Mouse (Mus musculus): ENCODE results near the gene Taar9. TPM values are rescaled to one million over a fixed set of nuclear protein-coding genes. Genes with fewer than 3 reads are reported as not detected.

The Taar9 gene
- polyA plus RNA-seq (2012; rRNA removed), result not detected in 2 replicates

DNA sequence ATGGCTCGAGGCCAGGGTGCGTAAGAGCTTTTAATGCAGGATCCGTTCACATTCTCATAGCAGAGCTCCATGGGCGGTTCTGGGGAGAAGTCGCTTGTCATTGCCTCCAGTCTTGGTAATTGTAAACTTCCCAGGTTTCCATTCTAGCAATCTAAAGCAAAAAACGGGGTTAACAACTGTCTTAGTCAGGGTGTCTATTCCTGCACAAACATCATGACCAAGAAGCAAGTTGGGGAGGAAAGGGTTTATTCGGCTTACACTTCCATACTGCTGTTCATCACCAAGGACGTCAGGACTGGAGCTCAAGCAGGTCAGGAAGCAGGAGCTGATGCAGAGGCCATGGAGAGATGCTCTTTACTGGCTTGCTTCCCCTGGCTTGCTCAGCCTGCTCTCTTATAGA, at the start of gene Taar9:
TSS of gene Taar9 (minus strand) at position 101 of the 400 bp plus-strand sequence.

GRCm38 (mm10) chr10:24149135-24149781, 39.9 kb upstream of the Taar9 start, which contains the start of gene Stx7:
TSS of gene Stx7 (plus strand) at chr10:24149302.

GRCm38 (mm10) chr10:24101812-24102211, 7.5 kb downstream of the Taar9 start, which contains the start of gene Taar8c:
TSS of gene Taar8c (minus strand) at chr10:24101912.

GRCm38 (mm10) chr10:24092194-24092593, 17.1 kb downstream of the Taar9 start, which contains the start of gene Taar8b:
TSS of gene Taar8b (minus strand) at chr10:24092294.

GRCm38 (mm10) chr10:24076200-24076599, 33.1 kb downstream of the Taar9 start, which contains the start of gene Taar8a:
TSS of gene Taar8a (plus strand) at chr10:24076500.

Other genes starting within 250 kb of the Taar9 start
- 25.8 and 28.8 TPM in 2 replicates for gene Vnn1, start 214.8 kb downstream of the Taar9 start, polyA plus RNA-seq (2012; rRNA removed)
- gene Taar1, start 189.2 kb downstream of the Taar9 start, polyA plus RNA-seq (2012; rRNA removed), result not detected in 2 replicates
- gene Taar2, start 171.0 kb downstream of the Taar9 start, polyA plus RNA-seq (2012; rRNA removed), result 0.03 TPM in 1 of 2 replicates, not detected in the other
- gene Taar3, start 160.0 kb downstream of the Taar9 start, polyA plus RNA-seq (2012; rRNA removed), result not detected in 2 replicates
- gene Taar4, start 149.0 kb downstream of the Taar9 start, polyA plus RNA-seq (2012; rRNA removed), result not detected in 2 replicates
- not detected in 2 replicates for gene Taar5, start 138.8 kb downstream of the Taar9 start, polyA plus RNA-seq (2012; rRNA removed)
- gene Taar6, start 123.9 kb downstream of the Taar9 start, polyA plus RNA-seq (2012; rRNA removed), result not detected in 2 replicates
- not detected in 2 replicates for gene Taar7a, start 116.1 kb downstream of the Taar9 start, polyA plus RNA-seq (2012; rRNA removed)
- not detected in 2 replicates for gene Taar7b, start 109.6 kb downstream of the Taar9 start, polyA plus RNA-seq (2012; rRNA removed)
- not detected in 2 replicates for gene Taar7d, start 82.3 kb downstream of the Taar9 start, polyA plus RNA-seq (2012; rRNA removed)
- gene Taar7e, start 71.9 kb downstream of the Taar9 start, polyA plus RNA-seq (2012; rRNA removed), result not detected in 2 replicates
- gene Taar7f, start 60.0 kb downstream of the Taar9 start, polyA plus RNA-seq (2012; rRNA removed), result not detected in 2 replicates
- gene Taar8a, start 33.0 kb downstream of the Taar9 start, polyA plus RNA-seq (2012; rRNA removed), result not detected in 2 replicates
- not detected in 2 replicates for gene Taar8b, start 17.2 kb downstream of the Taar9 start, polyA plus RNA-seq (2012; rRNA removed)
- not detected in 2 replicates for gene Taar8c, start 7.6 kb downstream of the Taar9 start, polyA plus RNA-seq (2012; rRNA removed)
- gene Stx7, start 39.8 kb upstream of the Taar9 start, polyA plus RNA-seq (2012; rRNA removed), result 28.7 and 37.4 TPM in 2 replicates
- gene Moxd1, start 114.0 kb upstream of the Taar9 start, polyA plus RNA-seq (2012; rRNA removed), result 0.03 and 0.05 TPM in 2 replicates